Mouse (Mus musculus): ENCODE measurements at regions not wholly inside any gene's neighbourhood (a gene's known extent, or its start where the extent isn't known, plus 50 kb on each side); places are given as distances from the start of the nearest gene placed in this dataset.
A peak's percentile ranks its signal among the peaks of the same experiment; 100 is the strongest.

DNA sequence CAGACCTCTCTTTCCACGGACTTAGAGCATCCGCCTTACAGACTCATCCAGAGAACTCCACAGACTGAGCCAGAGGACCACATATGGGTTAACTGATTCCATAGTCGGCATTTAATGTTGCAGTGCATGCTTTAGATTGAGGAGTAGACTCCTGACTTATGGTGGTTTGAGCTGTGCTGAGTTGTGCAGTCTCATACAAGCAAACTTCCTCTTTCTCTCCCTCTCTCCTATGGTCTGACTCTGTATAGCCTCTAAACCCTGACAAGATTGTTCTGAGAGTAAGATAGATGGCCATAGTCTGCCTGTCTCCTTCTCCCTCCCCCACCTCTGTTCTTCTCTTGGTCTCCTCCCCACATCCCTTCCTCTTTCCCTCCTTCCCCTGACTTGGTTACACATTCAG lies 616.0 kb downstream of the Ryr2 start:
- no peak for DNase-seq

DNA sequence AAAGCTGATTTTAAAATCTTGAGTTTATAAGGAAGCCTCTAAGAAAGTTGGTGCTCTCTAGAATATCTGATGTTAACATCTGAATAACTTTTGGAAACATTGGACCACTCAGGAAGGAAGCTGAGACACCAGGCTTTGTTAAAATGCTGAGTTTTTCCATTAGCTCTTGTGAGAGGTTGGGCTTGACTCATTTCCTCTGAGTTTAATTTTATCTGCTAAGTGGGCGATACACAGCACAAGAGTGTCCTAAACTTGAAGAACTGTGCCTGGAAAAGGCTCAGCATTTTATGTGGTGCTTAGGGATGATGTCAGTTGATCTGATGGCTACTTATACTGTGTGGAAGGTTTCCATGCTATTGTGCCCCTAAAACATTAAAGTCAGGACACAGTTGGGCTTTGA lies 623.6 kb downstream of the Ryr2 start:
- DNase-seq: no peak

DNA sequence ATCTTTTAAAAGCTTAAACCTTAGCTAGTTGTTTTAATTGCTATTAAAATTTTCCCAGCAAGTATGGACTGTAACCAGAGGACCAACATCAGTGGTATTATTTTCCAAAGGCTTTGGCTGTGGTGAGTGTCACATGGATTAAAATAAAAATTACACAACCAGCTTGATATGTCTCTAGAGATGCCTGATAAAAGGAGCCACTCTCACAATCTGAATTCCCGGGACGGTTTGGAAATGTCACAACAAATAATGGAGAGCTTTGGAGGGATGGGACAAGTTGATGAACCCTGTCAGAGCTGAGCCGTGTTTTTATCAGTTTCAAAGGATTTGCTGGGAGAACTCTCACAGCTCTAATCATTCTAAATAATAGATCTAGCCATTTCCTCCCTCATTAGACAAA lies 624.0 kb downstream of the Ryr2 start:
- DNase-seq: peak; percentile 4

DNA sequence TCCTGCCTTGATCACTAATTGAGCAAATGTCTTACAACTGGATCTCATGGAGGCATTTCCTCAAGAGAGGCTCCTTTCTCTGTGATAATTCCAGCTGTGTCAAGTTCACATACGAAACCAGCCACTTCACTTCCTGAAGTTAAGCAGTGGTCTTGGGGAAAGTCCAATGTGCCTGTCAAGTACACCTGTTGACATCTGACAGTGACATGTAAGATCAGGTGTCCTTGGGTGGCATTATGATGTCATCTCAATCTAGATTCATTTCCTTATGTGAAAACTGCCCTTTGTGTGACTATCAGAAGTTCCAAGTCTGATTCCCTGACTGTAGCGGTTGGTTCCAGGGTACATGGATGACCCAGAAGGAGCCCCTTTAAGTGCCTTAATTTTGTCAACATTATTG lies 646.5 kb downstream of the Ryr2 start:
- DNase-seq: no peak

DNA sequence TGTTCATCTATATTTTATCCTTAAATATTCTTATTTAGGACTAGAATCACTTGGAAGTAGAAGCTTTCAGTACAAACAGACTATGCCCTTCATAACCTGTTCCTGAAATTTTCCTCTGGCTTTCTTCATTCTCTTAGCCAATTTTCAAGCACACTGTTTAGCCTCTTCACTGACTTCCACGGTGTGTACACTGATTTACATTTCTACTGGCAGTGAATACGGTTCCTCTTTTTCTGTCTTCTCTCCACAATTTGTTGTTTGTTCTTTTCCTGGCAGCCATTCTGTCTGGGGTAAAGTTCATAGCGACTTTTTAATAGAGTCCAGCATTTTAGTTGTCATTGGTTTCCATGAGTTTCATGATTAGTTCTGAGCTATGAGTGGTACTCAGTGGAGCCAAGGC lies 651.6 kb downstream of the Ryr2 start:
- DNase-seq: no peak

DNA sequence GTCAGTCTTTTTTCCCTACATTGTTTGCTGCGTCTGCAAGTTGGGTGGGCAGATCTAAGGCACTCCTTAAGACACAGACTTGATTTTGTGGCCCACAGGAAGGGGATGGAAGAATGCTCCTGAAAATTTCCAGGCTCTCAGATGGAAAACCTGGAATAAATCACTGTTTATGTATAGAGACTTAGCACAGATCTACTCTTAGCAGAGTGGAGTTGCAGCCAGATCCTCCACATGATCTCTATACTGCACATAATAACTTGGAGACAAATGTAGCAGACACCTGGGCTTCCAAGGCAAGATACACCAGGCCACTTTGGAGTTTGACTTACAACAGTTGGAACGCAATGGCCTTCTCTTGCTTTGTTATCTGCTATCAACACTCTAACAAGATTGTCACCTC lies 654.3 kb downstream of the Ryr2 start:
- DNase-seq: no peak

DNA sequence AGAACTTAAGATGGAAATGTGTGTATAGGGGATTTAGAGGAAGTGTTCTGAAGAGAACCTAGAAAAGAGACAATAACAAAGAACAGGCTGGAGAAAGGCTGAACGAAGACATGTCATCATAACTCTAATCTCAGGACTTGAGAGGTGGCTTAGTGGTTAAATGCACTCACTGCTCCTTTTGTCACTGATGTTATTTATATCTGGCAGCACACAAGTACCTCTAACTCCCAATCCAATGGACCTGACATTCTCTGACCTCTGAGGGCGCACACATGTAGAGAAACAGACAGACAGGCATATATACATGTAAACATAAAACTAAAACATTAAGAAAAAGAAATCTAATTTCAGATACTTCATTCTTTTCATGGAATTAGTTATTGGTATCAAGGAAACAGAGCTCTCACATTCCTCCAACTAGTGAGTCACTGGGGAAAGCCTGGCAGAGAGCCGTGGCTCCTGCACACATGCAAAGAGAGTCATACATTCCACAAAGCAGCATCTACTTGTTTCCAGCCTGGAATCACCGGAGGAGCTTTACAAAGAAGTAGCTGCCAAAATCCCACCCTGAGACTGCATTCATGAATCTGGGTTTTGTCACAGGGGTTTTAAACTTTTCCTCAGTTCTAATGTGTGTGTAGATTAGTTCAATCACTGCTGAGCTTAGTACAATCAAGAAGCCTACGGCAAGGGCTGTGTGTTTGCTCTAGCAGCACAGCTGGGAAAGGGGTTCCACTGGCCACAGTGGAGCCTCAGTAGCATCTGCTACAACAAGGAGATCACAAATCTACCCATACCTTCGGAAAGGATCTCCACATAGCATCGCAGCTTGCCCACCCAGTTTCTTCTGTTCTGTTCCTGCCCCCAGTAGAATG lies 674.0 kb downstream of the Ryr2 start:
- no peak for DNase-seq

DNA sequence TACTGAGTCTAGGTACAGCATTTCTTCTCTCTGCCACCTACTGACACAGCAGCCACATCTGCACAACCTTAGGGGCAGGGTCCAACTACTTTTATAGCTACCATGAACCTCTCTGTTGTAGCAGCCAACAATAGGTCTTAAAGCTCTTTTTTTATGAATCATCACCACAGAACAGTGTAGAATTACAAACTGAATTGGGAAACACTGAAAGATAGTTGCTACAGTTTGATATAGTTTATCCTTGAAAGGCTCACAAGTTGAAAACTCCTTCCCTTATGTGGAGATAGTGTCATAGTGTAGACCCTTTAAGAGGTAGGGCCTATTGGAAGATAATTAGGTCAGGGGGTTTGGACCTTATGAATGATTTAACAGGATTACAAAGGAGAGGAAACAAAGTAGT lies 679.9 kb downstream of the Ryr2 start:
- no peak for DNase-seq

DNA sequence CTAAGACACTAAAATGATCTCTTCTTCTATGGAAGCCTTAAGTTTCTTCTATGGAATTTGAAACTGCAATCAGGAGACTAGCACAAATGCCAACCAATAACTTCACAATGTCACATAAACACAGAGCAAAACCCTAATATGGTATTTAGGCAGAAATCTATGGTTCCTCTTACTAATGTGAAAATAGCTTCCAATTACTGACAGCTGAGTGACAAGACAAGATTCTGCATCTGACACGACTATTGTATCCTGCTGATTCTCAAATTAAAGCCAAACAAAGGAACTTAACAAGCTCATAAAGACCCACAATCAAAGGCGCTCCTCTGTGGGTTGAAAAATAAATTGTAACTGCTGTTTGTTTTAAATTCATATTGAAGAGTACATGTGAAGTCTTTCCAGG lies 714.7 kb downstream of the Ryr2 start:
- peak; percentile 53 for DNase-seq

DNA sequence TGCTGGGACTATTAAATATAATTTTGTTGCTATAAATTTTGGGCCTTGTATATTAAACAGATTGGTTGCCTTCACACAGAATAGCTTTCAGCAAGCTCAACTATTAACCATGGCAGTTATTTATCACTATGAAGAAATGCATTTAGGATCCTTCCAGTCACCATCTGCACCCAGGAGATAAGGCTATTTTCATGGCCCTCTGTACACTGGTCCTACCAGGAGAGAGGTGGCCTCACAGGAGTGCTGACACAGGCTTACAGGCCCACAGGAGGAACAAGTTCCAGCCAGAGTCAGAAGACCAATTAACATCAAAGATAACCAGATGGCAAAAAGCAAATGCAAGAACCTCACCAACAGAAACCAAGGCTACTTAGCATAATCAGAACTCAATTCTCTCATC lies 731.3 kb downstream of the Ryr2 start:
- no peak for DNase-seq

DNA sequence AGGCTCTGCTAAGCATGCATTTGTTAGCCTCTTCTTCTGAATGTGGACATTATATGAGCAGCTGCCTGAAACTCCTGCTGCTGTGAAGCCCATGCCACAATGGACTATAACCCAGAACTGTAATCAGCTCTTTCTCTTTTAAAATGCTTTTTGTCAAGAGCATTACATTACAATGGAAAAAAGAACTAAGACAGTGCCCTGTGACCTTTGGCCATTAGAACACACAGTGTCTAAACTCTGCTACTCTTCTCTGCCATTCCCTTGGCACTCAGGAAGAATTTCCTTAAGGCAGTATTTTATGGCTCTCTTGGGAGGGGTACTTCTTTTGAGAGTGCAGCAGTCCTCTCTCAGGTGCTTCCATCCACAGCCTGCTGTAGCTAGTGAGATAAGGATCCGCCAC lies 737.3 kb downstream of the Ryr2 start:
- DNase-seq: no peak

DNA sequence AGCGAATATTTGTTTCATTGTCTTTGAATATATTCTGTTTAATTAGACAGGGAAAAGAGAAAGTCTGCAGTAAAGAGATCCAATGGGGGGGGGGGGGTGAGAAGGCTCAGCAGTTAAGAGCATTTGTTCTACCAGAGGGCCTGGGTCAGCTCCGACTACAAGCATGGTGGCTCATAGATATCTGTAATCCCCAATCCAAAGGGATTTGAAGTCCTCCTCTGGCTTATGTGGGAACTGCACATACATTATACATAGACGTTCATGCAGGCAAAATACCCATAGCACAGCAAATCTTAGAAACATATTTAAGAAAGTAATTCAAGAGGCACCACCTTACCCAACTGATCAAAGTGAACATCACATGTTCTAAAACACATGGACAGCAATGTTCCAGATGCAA lies 743.9 kb downstream of the Ryr2 start:
- DNase-seq: no peak

DNA sequence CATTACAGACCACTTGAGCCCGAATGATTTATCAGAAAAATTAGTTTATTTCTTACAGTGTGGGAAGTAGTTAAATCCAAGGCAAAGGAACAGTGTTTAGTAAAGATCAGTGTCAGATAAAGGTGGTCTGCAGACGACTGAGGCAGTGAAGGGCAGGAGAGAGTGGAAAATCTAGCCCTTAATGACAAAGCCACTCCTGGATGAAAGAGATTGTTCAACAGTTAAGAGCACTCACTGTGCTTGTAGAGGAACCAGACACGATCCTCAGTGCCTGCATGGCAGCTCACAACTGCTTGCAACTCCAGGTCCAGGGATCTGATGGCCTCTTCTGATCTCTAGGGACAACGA lies 758.3 kb downstream of the Ryr2 start:
- peak; percentile 13 for DNase-seq

DNA sequence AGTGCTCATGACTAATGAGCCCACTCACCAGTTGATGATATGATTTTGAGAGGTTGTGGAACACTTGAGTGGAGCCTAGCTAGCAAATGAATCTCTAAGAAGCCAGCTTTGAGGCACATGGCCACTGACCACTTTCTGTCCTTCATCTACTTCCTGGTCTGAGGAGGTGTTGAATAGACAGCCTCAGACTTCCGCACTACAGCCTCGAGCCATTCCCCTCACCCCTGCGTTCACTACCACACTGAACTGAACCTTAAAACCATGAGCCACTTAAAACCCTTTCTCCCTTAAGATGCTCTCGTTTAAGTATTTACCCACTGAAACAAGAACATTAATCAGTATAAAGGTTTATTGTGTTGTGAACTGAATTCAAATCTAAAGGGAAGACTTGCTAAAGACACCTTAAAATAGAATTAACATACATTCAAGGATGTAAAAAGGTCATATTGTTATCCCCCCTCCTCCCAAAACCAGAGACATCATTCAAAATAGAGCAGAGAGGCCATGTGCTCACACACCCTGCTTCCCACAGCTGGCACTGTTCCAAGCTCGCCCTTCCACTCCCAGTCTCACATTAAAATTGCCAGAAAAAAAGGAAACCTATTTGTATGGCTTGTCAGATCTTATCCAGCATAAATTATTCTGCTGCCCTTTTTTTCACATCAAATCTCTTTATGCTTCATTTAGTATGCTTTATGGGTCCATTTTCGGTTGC lies 758.8 kb downstream of the Ryr2 start:
- peak; percentile 60 for DNase-seq

DNA sequence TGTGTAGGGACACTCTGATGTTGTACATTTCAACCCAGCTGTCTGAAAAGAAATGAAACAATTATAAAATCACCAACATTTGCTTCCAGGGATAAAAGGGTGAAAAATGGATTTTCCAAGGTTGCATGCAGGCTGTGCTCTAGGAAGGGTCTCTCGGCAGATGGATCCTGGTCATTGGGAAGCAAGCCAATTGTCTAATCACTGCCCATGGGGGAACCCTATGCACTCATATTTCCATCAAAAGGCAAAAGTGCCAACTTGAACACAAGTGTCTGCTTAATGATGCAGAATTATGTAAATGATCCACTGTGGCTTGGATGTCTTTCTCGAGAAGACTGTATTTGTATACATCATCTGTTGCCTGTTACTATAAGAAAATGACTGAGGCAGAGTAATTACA lies 762.2 kb downstream of the Ryr2 start:
- no peak for DNase-seq

DNA sequence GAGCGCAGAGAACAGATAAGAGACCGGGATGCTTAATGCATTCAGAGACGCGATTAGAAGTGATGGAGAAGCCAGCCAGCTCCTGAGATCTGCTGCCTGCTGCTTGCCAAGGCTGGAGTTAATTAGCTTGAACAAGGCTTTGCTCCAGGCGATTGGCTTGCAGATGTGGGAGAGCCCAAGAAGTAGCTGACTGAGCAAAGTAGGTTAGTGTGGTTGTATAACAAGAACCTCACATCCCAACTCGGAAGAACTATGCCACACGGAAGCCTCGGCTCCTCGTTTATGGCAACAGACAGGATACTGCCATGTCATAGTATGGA lies 768.5 kb downstream of the Ryr2 start:
- DNase-seq: peak; percentile 77

DNA sequence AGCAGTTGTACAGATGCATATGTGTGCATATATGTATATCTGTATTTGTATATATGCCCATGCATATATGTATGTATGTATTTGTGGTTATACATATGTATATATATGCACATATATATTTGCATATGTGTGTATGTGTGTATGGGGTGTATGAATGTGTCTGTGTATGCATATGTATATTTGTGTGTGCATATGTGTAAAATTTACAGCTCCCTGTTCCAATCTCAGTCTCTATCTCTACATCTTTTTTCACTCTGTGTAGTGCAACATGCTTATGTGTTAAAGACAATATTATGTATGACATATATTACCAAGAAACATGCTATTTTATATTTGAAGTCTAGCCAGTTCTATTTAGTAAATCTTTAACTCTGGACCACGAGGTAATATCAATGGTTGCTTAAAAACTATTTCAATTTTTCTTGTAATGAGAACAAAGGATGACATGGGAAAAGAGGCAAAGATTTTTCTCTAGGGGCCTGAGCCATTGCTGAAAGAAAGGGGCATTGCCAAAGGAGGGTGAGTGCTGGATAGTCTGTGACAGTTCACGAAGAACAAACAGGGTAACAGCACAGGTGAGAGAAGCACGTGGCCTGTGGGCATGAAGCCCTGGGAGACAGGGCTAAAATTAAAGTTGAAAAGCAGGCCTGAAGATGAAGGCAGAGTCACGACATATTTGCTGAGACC lies 769.0 kb downstream of the Ryr2 start:
- DNase-seq: no peak

DNA sequence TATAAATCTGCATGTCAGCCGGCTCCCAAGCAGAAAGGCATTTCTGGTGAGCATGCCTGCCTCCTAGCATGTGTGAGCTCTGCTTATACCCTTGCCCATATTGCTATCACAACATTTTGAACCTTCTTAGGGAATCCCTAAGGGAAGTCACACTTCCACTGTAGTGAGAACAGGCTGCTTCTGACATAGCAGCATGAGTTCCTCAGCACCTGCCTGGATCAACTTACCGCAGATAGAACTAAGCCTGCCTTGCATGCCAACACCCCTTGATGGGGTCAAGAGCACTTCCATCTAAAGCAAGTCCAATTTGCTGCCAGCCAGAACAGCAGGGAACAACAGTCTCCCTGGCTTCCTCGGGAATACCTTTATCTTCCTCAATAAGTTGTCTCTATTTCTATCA lies 769.8 kb downstream of the Ryr2 start:
- DNase-seq: no peak

DNA sequence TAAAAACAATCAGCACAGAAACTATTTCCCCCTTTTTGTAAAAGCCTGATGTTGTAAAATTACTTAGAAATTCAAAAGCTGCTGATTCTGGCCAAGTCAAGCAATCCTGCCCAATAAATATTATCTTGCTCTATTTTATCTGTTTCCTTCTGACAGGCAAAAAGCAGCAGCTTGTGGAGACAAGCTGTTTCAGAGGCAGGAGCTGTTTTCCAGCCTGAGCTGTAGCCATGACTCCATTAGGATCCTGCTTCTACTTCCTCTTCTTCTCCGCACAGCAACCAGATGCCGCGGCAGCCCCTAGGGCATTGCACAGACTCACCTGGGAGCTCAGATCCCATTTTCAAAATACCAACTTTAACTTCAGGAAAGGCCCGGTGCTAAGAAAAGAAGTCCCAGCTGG lies 774.8 kb downstream of the Ryr2 start:
- no peak for DNase-seq

DNA sequence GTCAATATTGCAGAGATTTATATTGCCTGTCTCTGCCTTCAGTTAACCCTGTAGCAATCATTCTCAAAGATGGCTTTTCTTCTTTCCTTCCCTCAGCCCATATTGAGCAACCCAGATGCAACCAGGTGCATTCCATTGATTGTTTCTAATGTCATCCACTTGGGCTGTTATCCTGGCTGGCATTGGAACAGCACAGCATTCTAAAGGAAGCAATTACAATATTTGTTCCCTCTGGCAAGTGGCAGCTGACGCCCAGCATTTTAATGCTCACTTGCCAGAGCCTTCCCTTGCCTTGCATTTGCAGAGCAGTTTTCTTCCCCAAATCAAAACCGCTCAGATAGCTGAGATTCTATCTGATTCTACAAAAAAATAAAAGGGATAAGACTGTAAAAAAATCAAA lies 798.0 kb downstream of the Ryr2 start:
- DNase-seq: no peak

DNA sequence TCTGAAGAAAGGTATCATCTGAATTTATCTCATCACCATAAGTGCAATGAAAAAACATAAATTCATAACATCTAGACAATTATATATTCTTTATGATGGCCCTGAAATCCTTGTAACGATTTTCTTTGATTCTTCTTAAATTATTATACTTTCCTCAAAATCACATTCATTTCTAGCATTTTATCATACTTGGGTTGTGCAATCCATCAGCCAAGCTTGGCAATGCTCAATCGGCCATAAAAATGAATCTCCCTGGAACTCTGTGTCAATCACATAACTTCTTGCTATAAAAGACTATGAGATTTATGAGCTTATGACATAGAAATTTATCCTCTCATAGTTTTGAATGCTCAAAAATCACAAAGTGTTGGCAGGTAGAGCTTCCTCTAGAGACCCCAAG lies 811.3 kb downstream of the Ryr2 start:
- DNase-seq: no peak

DNA sequence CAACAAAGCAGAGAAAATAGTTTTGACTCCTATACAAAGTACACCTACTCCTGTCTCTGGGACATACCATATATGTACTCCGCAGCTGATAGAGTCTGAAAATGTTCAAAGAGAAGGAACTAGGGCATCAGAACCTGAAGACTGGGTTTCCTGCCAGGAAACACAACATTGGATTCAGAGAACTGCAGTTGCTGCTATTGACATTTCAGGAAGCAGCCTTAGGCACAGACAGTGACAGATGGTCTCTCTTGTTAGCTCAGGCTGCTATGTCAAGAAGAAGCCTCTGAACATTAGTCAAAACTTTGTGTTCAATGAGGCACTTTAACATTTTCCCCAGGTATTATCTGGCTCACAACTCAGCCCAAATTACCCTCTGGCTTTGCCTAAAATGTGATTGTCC lies 812.1 kb downstream of the Ryr2 start:
- peak; percentile 8 for DNase-seq

DNA sequence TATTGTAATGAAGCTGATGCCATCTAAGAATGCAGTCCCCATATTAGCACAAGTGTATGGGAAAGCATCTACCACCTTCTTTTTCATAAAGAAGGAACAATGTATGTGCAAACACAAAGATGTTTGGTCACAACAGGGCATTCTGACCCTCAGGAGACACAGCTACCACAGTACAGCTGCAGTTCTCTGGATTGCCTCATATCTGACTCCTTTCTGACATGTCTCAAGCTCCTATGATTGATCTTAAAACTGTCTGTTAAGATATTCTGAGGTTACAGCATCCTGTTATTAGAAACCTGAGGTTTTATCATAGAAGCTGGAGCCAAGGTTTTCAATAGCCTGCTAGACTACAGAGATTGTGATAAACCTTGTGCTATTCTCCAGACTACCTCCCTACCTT lies 813.0 kb downstream of the Ryr2 start:
- DNase-seq: no peak

DNA sequence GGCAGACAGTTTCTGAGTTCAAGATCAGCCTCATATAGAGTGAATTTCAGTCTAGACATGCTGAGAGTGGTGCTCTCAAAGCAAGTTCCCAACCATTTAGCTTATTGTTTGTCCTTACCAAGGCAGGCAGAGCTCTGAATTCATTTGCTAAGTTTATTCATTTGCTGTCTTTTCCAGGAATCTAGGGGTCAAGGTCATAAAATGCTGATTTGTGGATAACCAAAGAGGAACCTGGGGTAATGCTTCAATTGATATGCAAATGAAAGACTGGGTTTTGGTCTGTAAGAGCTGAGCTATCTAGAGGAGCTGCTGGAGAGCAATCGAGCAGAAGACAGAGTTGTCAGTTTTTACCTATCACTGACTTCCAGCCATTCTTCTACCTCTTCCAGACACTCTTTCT lies 832.8 kb downstream of the Ryr2 start:
- DNase-seq: no peak

Data from retina, postnatal 1 day (tissue).